Mouse (Mus musculus): ENCODE results near the gene Ntng1.

GRCm38 (mm10) chr3:109931021-109931420 lies 212.8 kb downstream of the Ntng1 start:
- TF ChIP-seq POLR2A (IDR thresholded peaks at IDR 0.05; ENCODE audit: control insufficient read depth, extremely low read depth, insufficient read depth, low read length, poor library complexity) (no peak), CTCF (IDR thresholded peaks at IDR 0.05; ENCODE audit: borderline replicate concordance, control insufficient read depth, extremely low read depth, insufficient read depth, low read length, poor library complexity) (no peak)
